In the genomic region with DNA sequence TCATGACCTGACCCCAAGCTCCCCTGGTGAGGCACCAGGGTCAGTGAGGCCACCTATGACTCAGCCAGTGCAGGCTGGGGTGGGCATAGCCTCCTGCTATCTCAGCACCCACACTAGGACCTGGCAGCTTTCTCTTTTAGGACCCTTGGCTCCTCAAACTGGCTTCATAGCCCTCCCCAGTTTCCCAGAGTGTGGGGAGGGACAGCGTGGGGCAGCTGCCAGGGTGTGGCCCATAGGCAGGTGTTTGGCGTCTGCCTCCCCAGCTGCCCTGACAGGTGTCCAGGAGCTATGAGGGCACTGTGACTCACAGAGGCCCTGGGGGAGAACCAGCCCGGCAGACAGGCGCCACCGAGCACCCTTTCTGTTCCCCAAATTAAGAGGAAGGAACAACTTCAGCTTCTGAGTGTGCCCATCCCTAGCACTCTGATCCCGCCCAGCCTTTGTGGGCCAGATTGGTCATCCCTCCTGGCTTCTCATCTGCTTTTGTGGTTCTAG, we compare ENCODE assay signal across 8 mouse cellular contexts. TPM values are rescaled to one million over a fixed set of nuclear protein-coding genes. Genes with fewer than 3 reads are reported as not detected.
DNase-seq lines count a peak whose midpoint lies in the region; ATAC-seq and TF ChIP-seq lines count a peak whose summit lies in the region.

No protein-coding gene starts in this region.

- H3K4me2 ChIP-seq in lung, postnatal 0 days (replicated peaks; ENCODE audit: low read depth, low read length), result peak overlapping the region; percentile 54
- H3K4me2 ChIP-seq in forebrain, embryonic 13.5 days, result no peak overlapping the region

- no peaks in the 10 kb centered on the region for H3K9me3 ChIP-seq in lung, postnatal 0 days (ENCODE audit: low read length)
- H3K9me3 ChIP-seq in forebrain, embryonic 13.5 days (replicated peaks), result no peaks in the 10 kb centered on the region

- WGBS in lung, postnatal 0 days, result 50% methylated on average over 3 of the region's 6 CpGs
- 78% methylated on average over 6 of the region's 6 CpGs for WGBS in forebrain, embryonic 13.5 days

- no peaks in the 10 kb centered on the region for H3K27me3 ChIP-seq in lung, postnatal 0 days (replicated peaks; ENCODE audit: insufficient read depth, low read length)
- no peaks in the 10 kb centered on the region for H3K27me3 ChIP-seq in forebrain, embryonic 13.5 days

- peak; percentile 73 to 89 for DNase-seq in adrenal gland, adult (ENCODE audit: inconsistent age in 2 of 2, low spot score in 1 of 2)
- DNase-seq in adrenal gland, adult 8-10 months, result no peak
- peak; percentile 84 to 88 for DNase-seq in B cell, adult 2 months
- DNase-seq in lung, postnatal 0 days (ENCODE audit: low spot score), result peak; percentile 39
- no peak for DNase-seq in frontal cortex, postnatal 25 days (ENCODE audit: low spot score in 2 of 2)

- no peak for TF ChIP-seq EP300 in lung, postnatal 0 days (IDR thresholded peaks at IDR 0.05)

- peak; percentile 75 for ATAC-seq in granulocyte monocyte progenitor cell, adult 5-6 weeks (replicated peaks; ENCODE audit: poor library complexity, severe bottlenecking)
- no peak for ATAC-seq in lung, postnatal 0 days
- ATAC-seq in activated CD4-positive, CD25-positive, alpha-beta regulatory T cell, adult 4 months, result no peak
- no peak for ATAC-seq in forebrain, embryonic 13.5 days

- peak overlapping the region; percentile 34 for H3K4me3 ChIP-seq in lung, postnatal 0 days (ENCODE audit: low read depth, low read length)
- H3K4me3 ChIP-seq in forebrain, embryonic 13.5 days, result no peak overlapping the region

- no peak for TF ChIP-seq CTCF in lung, postnatal 0 days (IDR thresholded peaks at IDR 0.05)

- peaks cover 22% of the 10 kb centered on the region; the same call in 1 of the 2 replicates for H3K36me3 ChIP-seq in lung, postnatal 0 days (ENCODE audit: insufficient read depth, low read length)
- H3K36me3 ChIP-seq in forebrain, embryonic 13.5 days (ENCODE audit: poor library complexity, severe bottlenecking), result peaks cover 78% of the 10 kb centered on the region

- peaks cover 19% of the 10 kb centered on the region for H3K4me1 ChIP-seq in lung, postnatal 0 days (ENCODE audit: insufficient read depth, low read depth, low read length)
- peaks cover 19% of the 10 kb centered on the region for H3K4me1 ChIP-seq in forebrain, embryonic 13.5 days

- peak overlapping the region; percentile 26 for H3K9ac ChIP-seq in lung, postnatal 0 days (replicated peaks; ENCODE audit: low read depth)
- H3K9ac ChIP-seq in forebrain, embryonic 13.5 days, result no peak overlapping the region

- H3K27ac ChIP-seq in lung, postnatal 0 days (ENCODE audit: low read length), result peak overlapping the region; percentile 66; the same call in 1 of the 2 replicates
- H3K27ac ChIP-seq in forebrain, embryonic 13.5 days, result no peak overlapping the region

RNA-seq across cellular contexts. Expression of gene Dmpk, which starts 0.7 kb away (rescaled TPM):
- 100 to 1,000 TPM; 118 to 287 (median 209) TPM for total RNA-seq in adrenal gland, adult 8-10 months (2022)
- total RNA-seq in granulocyte monocyte progenitor cell, adult 5-6 weeks (2014; fragmentation: Nextera tagmentation), result 0.32 TPM in 1 of 2 replicates, not detected in the other
- 1.0 TPM in 1 of 2 replicates, not detected in the other for total RNA-seq in granulocyte monocyte progenitor cell, adult 5-6 weeks (2017)
- 11.5 and 14.7 TPM in 2 replicates for polyA plus RNA-seq in lung, postnatal 0 days (2015; fragmentation: Nextera tagmentation; extraction: Ambion mirVana)
- polyA plus RNA-seq in activated CD4-positive, CD25-positive, alpha-beta regulatory T cell, adult 4 months (2017; shearing (Covaris generic)), result not detected
- polyA plus RNA-seq in forebrain, embryonic 13.5 days (2015; fragmentation: Nextera tagmentation; extraction: Ambion mirVana), result 8.3 and 9.4 TPM in 2 replicates

RNA-seq across cellular contexts. Expression of gene Dmwd, which starts 8.3 kb away (rescaled TPM):
- total RNA-seq in adrenal gland, adult 8-10 months (2022), result 10 to 100 TPM; 54.9 to 74.1 (median 62.4) TPM
- total RNA-seq in granulocyte monocyte progenitor cell, adult 5-6 weeks (2014; fragmentation: Nextera tagmentation), result 2.2 and 4.9 TPM in 2 replicates
- total RNA-seq in granulocyte monocyte progenitor cell, adult 5-6 weeks (2017), result 0.99 and 3.4 TPM in 2 replicates
- polyA plus RNA-seq in lung, postnatal 0 days (2015; fragmentation: Nextera tagmentation; extraction: Ambion mirVana), result 9.7 and 12.0 TPM in 2 replicates
- not detected for polyA plus RNA-seq in activated CD4-positive, CD25-positive, alpha-beta regulatory T cell, adult 4 months (2017; shearing (Covaris generic))
- 20.6 and 22.6 TPM in 2 replicates for polyA plus RNA-seq in forebrain, embryonic 13.5 days (2015; fragmentation: Nextera tagmentation; extraction: Ambion mirVana)

RNA-seq across cellular contexts. Expression of gene Six5, which starts 10.1 kb away (rescaled TPM):
- total RNA-seq in adrenal gland, adult 8-10 months (2022), result 10 to 100 TPM; 16.8 to 27.8 (median 20.2) TPM
- total RNA-seq in granulocyte monocyte progenitor cell, adult 5-6 weeks (2014; fragmentation: Nextera tagmentation), result 4.0 and 8.1 TPM in 2 replicates
- 1.6 and 2.7 TPM in 2 replicates for total RNA-seq in granulocyte monocyte progenitor cell, adult 5-6 weeks (2017)
- 4.2 and 4.7 TPM in 2 replicates for polyA plus RNA-seq in lung, postnatal 0 days (2015; fragmentation: Nextera tagmentation; extraction: Ambion mirVana)
- under 1 TPM in 1 of 2 experiments, not detected in 1; 0.25 TPM for polyA plus RNA-seq in activated CD4-positive, CD25-positive, alpha-beta regulatory T cell, adult 4 months (2017; shearing (Covaris generic))
- polyA plus RNA-seq in forebrain, embryonic 13.5 days (2015; fragmentation: Nextera tagmentation; extraction: Ambion mirVana), result 3.5 and 4.1 TPM in 2 replicates

RNA-seq across cellular contexts. Expression of gene Rsph6a, which starts 29.8 kb away (rescaled TPM):
- total RNA-seq in adrenal gland, adult 8-10 months (2022), result under 1 TPM in 1 of 4 experiments, not detected in 3; 0.24 TPM
- total RNA-seq in granulocyte monocyte progenitor cell, adult 5-6 weeks (2014; fragmentation: Nextera tagmentation), result not detected in 2 replicates
- total RNA-seq in granulocyte monocyte progenitor cell, adult 5-6 weeks (2017), result not detected in 2 replicates
- not detected in 2 replicates for polyA plus RNA-seq in lung, postnatal 0 days (2015; fragmentation: Nextera tagmentation; extraction: Ambion mirVana)
- polyA plus RNA-seq in activated CD4-positive, CD25-positive, alpha-beta regulatory T cell, adult 4 months (2017; shearing (Covaris generic)), result not detected
- not detected in 2 replicates for polyA plus RNA-seq in forebrain, embryonic 13.5 days (2015; fragmentation: Nextera tagmentation; extraction: Ambion mirVana)

RNA-seq across cellular contexts. Expression of gene Gm4969, which starts 33.8 kb away (rescaled TPM):
- total RNA-seq in adrenal gland, adult 8-10 months (2022), result not detected
- total RNA-seq in granulocyte monocyte progenitor cell, adult 5-6 weeks (2014; fragmentation: Nextera tagmentation), result 0.71 TPM in 1 of 2 replicates, not detected in the other
- 0.05 TPM in 1 of 2 replicates, not detected in the other for total RNA-seq in granulocyte monocyte progenitor cell, adult 5-6 weeks (2017)
- 0.20 and 0.23 TPM in 2 replicates for polyA plus RNA-seq in lung, postnatal 0 days (2015; fragmentation: Nextera tagmentation; extraction: Ambion mirVana)
- not detected for polyA plus RNA-seq in activated CD4-positive, CD25-positive, alpha-beta regulatory T cell, adult 4 months (2017; shearing (Covaris generic))
- polyA plus RNA-seq in forebrain, embryonic 13.5 days (2015; fragmentation: Nextera tagmentation; extraction: Ambion mirVana), result 1.2 and 1.4 TPM in 2 replicates

Comparison
In these comparisons a context has a peak if more than half of its experiments do, and no peak if none do; other contexts are left out.
1. DNase-seq: peak in adrenal gland, adult (2 of 2), B cell, adult 2 months (2 of 2) and lung, postnatal 0 days (single experiment); none in adrenal gland, adult 8-10 months (single experiment) and frontal cortex, postnatal 25 days (0 of 2).
2. RNA of gene Dmwd, which starts 8.3 kb away (polyA plus RNA-seq): 20.6 to 22.6 TPM in forebrain, embryonic 13.5 days and 9.7 to 12.0 TPM in lung, postnatal 0 days; not detected in activated CD4-positive, CD25-positive, alpha-beta regulatory T cell, adult 4 months; every median in the first group is over 10 times any median in the second.